Mouse (Mus musculus) brain, embryonic 18.5 days (tissue): ENCODE results near the gene Ndufs8.

Experiments used
- DNase-seq: peaks from one replicate; pipeline ENCODE4 v3.0.0-alpha.2; 2012; ENCODE audit warnings: low read depth, low spot score

Ndufs8 gene

GRCm38 (mm10) chr19:3905261-3905969 lies 7.2 kb downstream of the Ndufs8 start:
- no peak for DNase-seq

- no peak for DNase-seq
These were observed 8.3 kb downstream of the Ndufs8 start for GRCm38 (mm10) chr19:3904363-3904675.

DNA sequence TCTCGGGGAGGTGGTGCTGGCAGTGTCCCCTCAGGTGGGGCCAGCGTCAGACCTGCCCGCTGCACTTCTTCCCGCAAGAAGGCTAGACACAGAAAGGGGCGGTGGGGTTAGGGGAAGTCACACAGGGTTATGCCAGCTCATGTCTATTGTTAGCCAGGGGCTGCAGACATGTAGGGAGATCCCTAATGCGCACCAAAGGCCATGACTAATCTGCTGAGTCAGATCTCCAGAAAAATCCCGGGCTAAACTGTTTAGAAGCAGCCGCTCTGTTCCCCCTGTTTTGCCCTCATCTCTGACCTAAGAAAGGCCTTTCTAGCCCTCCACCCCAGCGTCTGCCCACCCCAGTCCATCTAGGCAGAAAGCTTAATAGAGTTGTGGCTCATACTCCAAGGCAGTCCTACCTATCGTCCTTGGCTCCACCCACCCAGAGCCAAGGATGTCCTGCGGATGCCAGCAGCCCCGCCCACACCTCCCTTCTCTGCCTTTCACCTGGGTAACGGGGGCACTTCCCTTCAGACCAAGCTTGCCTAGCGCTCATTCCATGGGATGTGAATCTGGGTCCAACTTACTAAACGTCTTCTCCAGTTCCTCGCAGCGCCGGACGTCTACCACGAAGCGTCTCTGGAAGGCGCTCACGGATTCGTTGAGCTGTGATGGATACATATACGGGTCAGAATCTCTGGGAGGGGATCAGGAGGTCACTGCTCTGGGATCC lies 8.8 kb downstream of the Ndufs8 start:
- no peak for DNase-seq

- DNase-seq = no peak
These were observed 9.6 kb downstream of the Ndufs8 start for GRCm38 (mm10) chr19:3902966-3903365.

- DNase-seq = no peak
These were observed 13.0 kb downstream of the Ndufs8 start for GRCm38 (mm10) chr19:3899618-3900017.

- no peak for DNase-seq
These were observed 13.6 kb downstream of the Ndufs8 start for GRCm38 (mm10) chr19:3898952-3899351.

- no peak for DNase-seq
These were observed 15.0 kb downstream of the Ndufs8 start for GRCm38 (mm10) chr19:3897557-3897956.

GRCm38 (mm10) chr19:3896208-3896607 lies 16.4 kb downstream of the Ndufs8 start:
- DNase-seq = no peak

- DNase-seq = no peak
These were observed 17.4 kb downstream of the Ndufs8 start for GRCm38 (mm10) chr19:3895171-3895631.

DNA sequence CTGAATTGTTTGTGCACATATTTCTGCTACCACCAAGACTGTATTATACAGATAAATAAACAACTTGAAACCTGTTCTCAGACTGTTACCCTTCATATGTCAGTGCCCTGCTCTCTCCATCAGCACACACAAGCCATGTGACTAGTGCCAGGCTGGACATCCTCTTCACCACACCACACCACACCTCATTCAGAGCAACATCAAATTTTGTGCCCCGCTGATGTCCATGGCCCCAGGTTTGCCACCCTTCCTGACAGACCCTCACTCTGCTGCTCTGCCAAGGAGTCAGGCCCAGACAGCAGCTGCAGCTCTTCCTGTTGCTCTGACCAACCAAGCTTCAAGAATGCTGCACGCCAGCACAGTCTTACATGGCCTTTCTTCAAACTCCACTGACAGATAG lies 18.3 kb downstream of the Ndufs8 start:
- DNase-seq = no peak

- no peak for DNase-seq
These were observed 18.9 kb downstream of the Ndufs8 start for GRCm38 (mm10) chr19:3893545-3894116.

DNA sequence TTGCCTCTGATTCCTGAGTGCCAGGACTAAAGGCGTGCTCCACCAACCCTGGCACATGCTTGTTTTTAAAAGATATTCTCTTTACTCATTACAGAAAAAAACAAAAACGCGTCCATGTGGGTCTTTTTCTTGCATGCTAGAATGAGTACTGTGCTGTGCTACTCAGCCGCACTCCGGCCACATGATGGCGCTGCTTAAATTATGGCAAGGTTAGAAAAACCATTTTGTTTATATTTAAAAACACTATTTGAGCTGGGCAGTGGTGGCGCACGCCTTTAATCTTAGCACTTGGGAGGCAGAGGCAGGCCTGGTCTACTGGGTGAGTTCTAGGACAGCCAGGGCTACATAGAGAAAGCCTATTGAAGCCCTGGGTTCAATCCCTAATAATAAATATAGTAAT lies 22.4 kb downstream of the Ndufs8 start:
- no peak for DNase-seq

- no peak for DNase-seq
These were observed 23.5 kb downstream of the Ndufs8 start for GRCm38 (mm10) chr19:3889096-3889495.

GRCm38 (mm10) chr19:3884325-3884990 lies 28.1 kb downstream of the Ndufs8 start:
- no peak for DNase-seq

DNA sequence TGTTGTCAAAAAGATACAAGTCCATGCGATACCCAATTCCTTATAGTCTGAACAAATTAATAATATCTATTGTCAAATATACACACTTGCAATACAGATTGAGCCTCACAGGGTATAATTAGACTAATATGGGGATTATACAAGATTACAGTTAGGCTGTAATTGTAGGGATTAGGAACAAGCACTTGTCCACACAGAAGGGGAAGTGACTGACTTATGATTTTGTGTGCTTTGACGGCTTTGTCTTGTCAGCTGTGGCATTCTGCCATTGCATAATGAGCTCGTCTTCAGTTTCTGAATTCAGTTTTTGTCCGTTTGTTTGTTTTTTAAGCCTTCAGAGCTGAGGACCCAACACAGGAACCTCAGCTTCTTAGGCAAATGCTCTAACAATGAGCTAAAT lies 30.4 kb downstream of the Ndufs8 start:
- DNase-seq = no peak

DNA sequence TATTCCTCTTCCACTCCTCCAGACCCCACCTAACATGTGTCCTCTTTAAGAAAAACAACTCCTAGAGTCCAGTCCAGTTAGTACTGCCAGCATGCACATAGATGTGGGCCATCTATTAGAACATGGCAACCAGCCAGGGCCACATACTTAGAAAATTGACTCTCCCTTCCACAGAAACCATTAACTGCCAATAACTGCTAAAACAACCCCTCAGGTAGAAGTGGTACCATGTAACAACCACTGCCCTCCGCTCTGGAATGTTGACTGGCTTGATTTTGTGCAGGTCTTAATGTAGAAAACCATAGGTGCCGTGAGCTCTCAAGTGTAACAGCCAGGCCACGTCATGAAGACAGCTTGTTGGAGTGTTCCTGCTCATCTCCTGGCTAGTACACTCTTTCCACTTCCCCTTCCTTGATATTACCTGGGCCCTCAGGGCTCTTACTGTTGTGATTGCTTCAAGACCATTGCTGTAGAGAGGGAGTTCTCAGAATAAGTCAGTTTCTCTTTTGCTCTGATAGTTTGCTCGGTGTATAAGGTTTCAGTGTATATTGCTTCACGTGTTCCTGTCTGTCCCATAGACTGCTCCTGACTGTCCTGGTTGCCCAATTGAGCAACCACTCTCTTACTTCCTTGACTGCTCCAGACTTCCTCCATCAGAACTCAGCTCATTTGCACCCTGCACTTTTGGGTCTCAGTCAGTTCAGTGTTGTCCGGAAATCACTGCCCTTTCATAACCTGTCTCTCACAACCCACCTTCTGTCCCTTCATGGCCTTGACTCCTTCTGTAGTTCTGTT lies 32.3 kb downstream of the Ndufs8 start:
- no peak for DNase-seq

- DNase-seq = no peak
These were observed 37.5 kb downstream of the Ndufs8 start for GRCm38 (mm10) chr19:3875045-3875444.

- DNase-seq = no peak
These were observed 40.2 kb downstream of the Ndufs8 start for GRCm38 (mm10) chr19:3872373-3872772.

DNA sequence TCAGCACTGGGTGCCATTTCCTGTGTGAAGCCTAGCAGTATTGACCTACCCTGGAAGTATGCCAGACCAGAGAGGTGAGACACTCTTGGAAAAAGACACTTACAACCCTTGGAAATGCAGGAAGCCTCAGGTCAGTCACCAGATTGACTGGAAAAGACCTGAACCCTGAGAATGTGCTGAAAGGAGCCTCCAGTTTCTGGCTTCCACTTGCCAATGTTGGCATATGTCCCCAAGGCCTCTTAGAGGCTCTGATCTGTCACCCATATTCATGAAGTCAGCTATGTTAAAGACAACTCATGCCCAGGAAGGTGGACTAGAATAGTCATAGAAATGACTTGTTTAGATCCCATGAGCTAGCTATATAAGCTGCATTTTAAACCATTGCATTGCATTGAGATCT lies 41.1 kb downstream of the Ndufs8 start:
- no peak for DNase-seq

- no peak for DNase-seq
These were observed 44.3 kb downstream of the Ndufs8 start for GRCm38 (mm10) chr19:3868290-3868689.

- no peak for DNase-seq
These were observed 47.6 kb downstream of the Ndufs8 start for GRCm38 (mm10) chr19:3864960-3865359.

DNA sequence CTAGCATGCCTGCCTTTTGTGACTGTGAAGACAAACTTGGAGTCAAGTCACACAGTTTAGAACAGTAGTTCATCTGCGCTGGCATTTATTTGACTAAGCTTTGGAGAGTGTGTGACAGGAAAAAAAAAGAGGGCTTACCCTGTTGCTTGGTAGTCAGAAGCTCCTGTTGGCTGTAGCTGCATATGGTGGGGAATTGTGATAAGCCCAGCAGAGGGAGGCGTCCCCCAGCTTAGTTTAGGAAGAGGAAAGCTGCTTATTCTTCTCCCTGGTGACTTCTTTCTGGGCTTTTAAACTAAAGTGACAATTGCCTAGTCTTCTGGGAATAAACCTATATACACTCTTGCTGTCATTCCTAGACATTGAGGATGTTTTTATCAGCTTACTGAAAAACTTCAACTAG lies 49.9 kb downstream of the Ndufs8 start:
- DNase-seq = no peak
